Mouse (Mus musculus) embryonic facial prominence, embryonic 12.5 days (tissue): ENCODE results near the gene Adarb2. TPM values are rescaled to one million over a fixed set of nuclear protein-coding genes. Genes with fewer than 3 reads are reported as not detected.

Experiments used
- ATAC-seq: fragments of 200-750 bp; cut with Nextera tagmentation; 2 replicates; pipeline ENCODE4 v1.8.0; 2017; ENCODE audit not compliant: insufficient number of reproducible peaks, insufficient read depth, low FRiP score, low TSS enrichment
- H3K27ac ChIP-seq: fragments of 300-500 bp; sonication (generic); 2 replicates; pipeline ENCODE4 v1.5.1; 2016; ENCODE audit warnings: mild to moderate bottlenecking
- H3K27me3 ChIP-seq: fragments of 300-500 bp; sonication (generic); 2 replicates; pipeline ENCODE4 v1.6.1; 2016; ENCODE audit warnings: mild to moderate bottlenecking, moderate library complexity
- H3K36me3 ChIP-seq: fragments of 300-500 bp; sonication (generic); 2 replicates; pipeline ENCODE4 v1.6.1; 2016; ENCODE audit warnings: mild to moderate bottlenecking
- H3K4me1 ChIP-seq: fragments of 300-500 bp; sonication (generic); 2 replicates; pipeline ENCODE4 v1.6.1; 2016
- H3K4me2 ChIP-seq: fragments of 300-500 bp; sonication (generic); replicated peaks from 2 replicates; pipeline ENCODE4 v1.6.1; 2016; ENCODE audit warnings: mild to moderate bottlenecking, moderate library complexity
- H3K4me3 ChIP-seq: fragments of 300-500 bp; sonication (generic); 2 replicates; pipeline ENCODE4 v1.5.1; 2016; ENCODE audit warnings: mild to moderate bottlenecking
- H3K9ac ChIP-seq: fragments of 300-500 bp; sonication (generic); 2 replicates; pipeline ENCODE4 v1.6.1; 2016; ENCODE audit warnings: mild to moderate bottlenecking, moderate library complexity
- H3K9me3 ChIP-seq: fragments of 300-500 bp; sonication (generic); 2 replicates; pipeline ENCODE4 v1.6.1; 2016; ENCODE audit warnings: mild to moderate bottlenecking, moderate library complexity
- WGBS: fragments of 180-500 bp; shearing (Covaris S2); methylation state at CpG from one replicate; pipeline ENCODE4 v1.1.7; 2016; 5-methylcytosine and 5-hydroxymethylcytosine counted together
- polyA plus RNA-seq: library from polyadenylated mRNA; unstranded; fragments of >200 nt; fragmentation: Nextera tagmentation; extraction: Ambion mirVana; gene quantifications from 2 replicates; pipeline ENCODE4 v1.2.1, GENCODE M21; 2016

Adarb2 gene
- polyA plus RNA-seq, 1 experiment from 2014 or later = 3.4 TPM

DNA sequence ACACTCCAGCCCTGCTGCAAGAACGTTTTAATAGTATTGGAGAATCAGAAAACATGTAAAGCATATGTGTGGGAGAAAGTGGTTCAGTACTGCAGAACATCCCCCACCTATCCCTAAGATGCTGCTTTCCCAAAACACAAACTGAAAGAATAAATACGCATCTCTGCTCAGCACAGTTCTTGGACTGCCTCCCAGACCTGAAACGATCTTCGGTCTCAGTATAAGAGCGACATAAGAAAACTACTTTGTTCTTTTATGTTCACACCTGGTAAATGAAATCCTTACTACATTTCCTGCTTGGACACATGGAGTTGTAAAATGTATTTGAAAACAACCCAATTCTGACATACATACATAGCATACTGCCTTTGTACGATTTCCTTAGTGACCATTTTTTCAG is 597.9 kb downstream of the Adarb2 start:
- peaks cover 10% of the 10 kb centered on the region; the same call in 1 of the 2 replicates for H3K36me3 ChIP-seq
- no peak overlapping the region for H3K27ac ChIP-seq
- WGBS = 86% methylated on average over 6 of the region's 6 CpGs
- no peaks in the 10 kb centered on the region for H3K4me1 ChIP-seq
- no peaks in the 10 kb centered on the region for H3K9me3 ChIP-seq
- no peak overlapping the region for H3K4me2 ChIP-seq
- H3K27me3 ChIP-seq = no peaks in the 10 kb centered on the region
- no peak for ATAC-seq
- H3K4me3 ChIP-seq = no peak overlapping the region
- no peak overlapping the region for H3K9ac ChIP-seq

DNA sequence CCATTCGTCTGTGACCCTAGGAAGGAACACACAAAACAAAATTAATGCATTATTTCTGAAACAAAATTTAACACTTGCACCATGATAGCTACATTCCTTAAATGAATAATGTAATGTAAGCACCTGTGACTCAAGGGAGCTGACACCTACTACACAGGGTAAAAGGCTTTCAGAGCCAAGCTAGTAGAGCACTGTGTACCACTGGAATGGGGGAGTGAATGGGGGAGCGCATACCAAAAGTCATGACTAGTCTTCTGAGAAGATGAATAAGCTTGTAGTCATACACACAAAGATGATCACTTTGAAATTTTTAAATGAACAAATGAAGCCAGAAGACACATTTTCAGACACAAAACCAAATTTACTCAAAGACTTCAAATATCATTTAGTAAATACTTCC is 603.3 kb downstream of the Adarb2 start:
- Histone ChIP-seq H3K27me3 (no peaks in the 10 kb centered on the region), H3K9ac (no peak overlapping the region), H3K4me1 (no peaks in the 10 kb centered on the region), H3K4me2 (no peak overlapping the region), H3K36me3 (peaks cover 10% of the 10 kb centered on the region; the same call in 1 of the 2 replicates), H3K9me3 (no peaks in the 10 kb centered on the region), H3K27ac (no peak overlapping the region), H3K4me3 (no peak overlapping the region)
- 99% methylated on average over 2 of the region's 2 CpGs for WGBS
- ATAC-seq = no peak
